Mouse (Mus musculus) intestine, postnatal 0 days (tissue): ENCODE results near the gene Eif3c. TPM values are rescaled to one million over a fixed set of nuclear protein-coding genes. Genes with fewer than 3 reads are reported as not detected.
A peak's percentile ranks its signal among the peaks of the same experiment; 100 is the strongest.

Source experiments
- ATAC-seq: fragments of 200-750 bp; cut with Nextera tagmentation; 2 replicates; pipeline ENCODE4 v1.8.0; 2017; ENCODE audit warnings: mild to moderate bottlenecking, moderate TSS enrichment, moderate library complexity
- H3K27ac ChIP-seq: fragments of 300-500 bp; sonication (generic); 2 replicates; pipeline ENCODE4 v1.5.1; 2014; ENCODE audit warnings: mild to moderate bottlenecking, low read depth, low read length, moderate library complexity
- H3K27me3 ChIP-seq: fragments of 300-500 bp; sonication (generic); replicated peaks from 2 replicates; pipeline ENCODE4 v1.6.1; 2014; ENCODE audit warnings: low read length, mixed read lengths; ENCODE audit not compliant: control insufficient read depth, insufficient read depth
- H3K36me3 ChIP-seq: fragments of 300-500 bp; sonication (generic); 2 replicates; pipeline ENCODE4 v1.6.1; 2014; ENCODE audit warnings: mild to moderate bottlenecking, moderate library complexity; ENCODE audit not compliant: control insufficient read depth, insufficient read depth
- H3K4me1 ChIP-seq: fragments of 300-500 bp; sonication (generic); replicated peaks from 2 replicates; pipeline ENCODE4 v1.6.1; 2014; ENCODE audit warnings: antibody characterized with exemption, low read length, mixed read lengths; ENCODE audit not compliant: control insufficient read depth, insufficient read depth
- H3K4me2 ChIP-seq: fragments of 300-500 bp; sonication (generic); replicated peaks from 2 replicates; pipeline ENCODE4 v1.6.1; 2014; ENCODE audit warnings: low read depth, mild to moderate bottlenecking, moderate library complexity
- H3K4me3 ChIP-seq: fragments of 300-500 bp; sonication (generic); 2 replicates; pipeline ENCODE4 v1.5.1; 2014; ENCODE audit warnings: low read depth, low read length
- H3K9ac ChIP-seq: fragments of 300-500 bp; sonication (generic); 2 replicates; pipeline ENCODE4 v1.6.1; 2014; ENCODE audit warnings: mild to moderate bottlenecking, low read depth, low read length
- H3K9me3 ChIP-seq: fragments of 300-500 bp; sonication (generic); 2 replicates; pipeline ENCODE4 v1.6.1; 2016; ENCODE audit warnings: mixed run types; ENCODE audit not compliant: control insufficient read depth
- CTCF ChIP-seq: sonication (generic); IDR thresholded peaks from 2 replicates; pipeline ENCODE4 v1.5.1; 2016; ENCODE audit warnings: low read depth, mild to moderate bottlenecking, control low read depth, antibody characterized with exemption, moderate library complexity
- WGBS: fragments of 180-500 bp; shearing (Covaris S2); extraction: QIAGEN DNeasy Blood & Tissue Kit; methylation state at CpG from one replicate; pipeline ENCODE4 v1.1.7; 2014; 5-methylcytosine and 5-hydroxymethylcytosine counted together
- polyA plus RNA-seq: library from polyadenylated mRNA; unstranded; fragments of >200 nt; fragmentation: Nextera tagmentation; extraction: Ambion mirVana; gene quantifications from 2 replicates; pipeline ENCODE4 v1.2.1, GENCODE M21; 2015

The Eif3c gene
- polyA plus RNA-seq = 141 and 150 TPM in 2 replicates

DNA sequence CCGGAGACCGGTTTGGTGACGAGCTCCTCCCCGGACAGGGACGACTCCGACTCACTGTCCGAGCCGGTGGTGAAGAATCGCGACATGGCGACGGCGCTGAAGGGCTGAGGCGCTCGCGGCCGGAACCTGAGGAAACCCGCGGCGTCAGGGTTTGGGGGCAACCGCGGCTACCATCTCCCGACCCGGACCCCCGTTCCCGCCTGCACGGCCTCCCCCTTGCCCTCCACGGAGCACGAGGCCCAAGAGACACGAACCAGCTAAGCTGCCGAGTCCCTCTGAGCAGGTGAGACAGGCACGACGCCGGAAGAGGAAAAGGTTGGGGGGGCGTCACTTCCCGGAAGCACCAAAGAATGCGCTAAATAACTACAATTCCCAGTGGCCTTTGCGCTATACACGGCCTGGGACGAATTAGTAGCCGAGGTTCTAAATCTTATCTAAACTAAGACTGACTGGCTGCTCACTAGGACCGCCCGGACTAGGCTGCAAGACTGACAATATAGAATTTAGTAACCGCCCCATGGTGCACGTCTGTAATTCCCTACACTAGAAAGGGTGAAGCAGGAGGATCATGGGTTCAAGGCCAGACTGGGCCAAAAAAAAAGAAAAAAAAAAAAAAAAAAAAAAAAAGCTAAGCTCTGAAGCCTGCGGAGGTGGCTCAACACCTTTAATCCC lies at the start of gene Eif3c:
Gene Eif3c, minus strand, starts transcription at position 318 of the 672 bp plus-strand sequence.
- H3K4me2 ChIP-seq = peak within 1 kb of the TSS; percentile 75
- peak; percentile 92 for ATAC-seq
- no peaks in the 10 kb centered on the region for H3K9me3 ChIP-seq
- H3K4me1 ChIP-seq = no peaks in the 10 kb centered on the region
- no peak for TF ChIP-seq CTCF
- H3K4me3 ChIP-seq = peak within 1 kb of the TSS; percentile 95
- peaks cover 35% of the 10 kb centered on the region for H3K36me3 ChIP-seq
- H3K27me3 ChIP-seq = no peaks in the 10 kb centered on the region
- peak within 1 kb of the TSS; percentile 89 for H3K27ac ChIP-seq
- H3K9ac ChIP-seq = peak within 1 kb of the TSS; percentile 85
- under 1% methylated on average over 46 of the region's 46 CpGs for WGBS

DNA sequence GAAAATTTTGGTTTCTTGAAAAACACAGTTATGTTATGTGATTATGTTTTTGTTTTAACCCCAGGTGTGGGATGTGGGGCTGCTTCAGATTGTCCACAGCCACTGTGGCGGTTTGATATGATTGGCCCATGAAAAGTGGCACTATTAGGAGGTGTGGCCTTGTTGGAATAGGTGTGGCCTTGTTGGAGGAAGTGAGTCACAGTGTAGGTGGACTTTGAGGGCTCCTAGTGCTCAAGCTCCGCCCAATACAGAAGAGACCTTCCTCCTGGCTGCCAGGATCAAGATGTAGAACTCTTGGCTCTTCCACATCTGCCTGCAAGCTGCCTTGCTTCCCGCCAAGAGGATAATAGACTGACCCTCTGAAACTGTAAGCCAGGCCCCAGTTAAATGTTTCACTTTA lies 46.5 kb upstream of the Eif3c start:
- H3K9me3 ChIP-seq = no peaks in the 10 kb centered on the region
- peaks cover under 1% of the 10 kb centered on the region; the same call in 1 of the 2 replicates for H3K4me1 ChIP-seq
- no peaks in the 10 kb centered on the region for H3K36me3 ChIP-seq
- no peaks in the 10 kb centered on the region for H3K27me3 ChIP-seq
- TF ChIP-seq CTCF = no peak
- no peak overlapping the region for H3K9ac ChIP-seq
- H3K4me3 ChIP-seq = no peak overlapping the region
- ATAC-seq = no peak
- 83% methylated on average over 3 of the region's 3 CpGs for WGBS
- no peak overlapping the region for H3K27ac ChIP-seq
- H3K4me2 ChIP-seq = no peak overlapping the region

DNA sequence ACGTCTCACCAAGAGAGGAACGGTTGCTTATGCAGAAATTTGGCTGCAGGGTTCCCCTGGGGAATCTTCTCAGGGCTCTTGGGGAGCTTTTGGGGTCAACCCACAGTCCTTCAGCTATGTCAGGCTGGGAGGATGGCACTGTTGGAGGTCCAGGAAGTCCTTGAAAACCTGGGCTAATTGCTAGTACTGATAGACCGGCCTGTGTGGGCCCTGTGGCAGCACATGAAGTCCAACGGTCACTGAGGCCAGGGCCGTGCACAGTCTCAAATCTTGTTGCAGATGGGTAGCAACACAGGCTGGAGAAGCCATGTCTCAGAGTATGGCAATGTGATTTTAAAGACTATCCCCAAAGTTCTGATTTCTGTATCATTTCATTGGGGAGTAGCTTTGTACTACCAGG lies 41.6 kb upstream of the Eif3c start:
- Histone ChIP-seq H3K4me1 (peaks cover 8% of the 10 kb centered on the region), H3K4me2 (no peak overlapping the region), H3K27ac (peak overlapping the region; percentile 36; the same call in 1 of the 2 replicates), H3K36me3 (no peaks in the 10 kb centered on the region), H3K27me3 (no peaks in the 10 kb centered on the region), H3K4me3 (no peak overlapping the region), H3K9ac (no peak overlapping the region), H3K9me3 (no peaks in the 10 kb centered on the region)
- TF ChIP-seq CTCF = no peak
- 54% methylated on average over 5 of the region's 5 CpGs for WGBS
- peak; percentile 53; the same call in 1 of the 2 replicates for ATAC-seq

DNA sequence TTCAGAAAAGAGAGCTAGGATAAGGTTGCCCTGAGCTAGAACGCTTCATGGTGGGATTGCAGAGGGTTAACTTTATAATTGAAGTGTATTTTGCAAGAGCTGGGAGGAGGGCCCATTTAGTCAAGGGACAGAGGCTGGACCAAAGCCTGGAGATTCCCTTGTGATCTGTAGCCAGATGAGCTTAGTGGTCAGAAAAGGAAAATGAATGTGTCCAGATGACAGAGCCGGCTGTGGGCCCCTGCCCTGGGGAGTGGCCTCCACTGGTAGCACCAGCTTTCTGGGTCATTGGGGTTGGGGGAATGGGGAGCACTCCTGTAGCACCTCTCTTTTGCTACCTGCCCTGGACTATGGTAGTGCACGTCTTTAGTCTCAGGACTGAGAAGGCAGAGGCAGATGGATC lies 40.9 kb upstream of the Eif3c start:
- no peak overlapping the region for H3K9ac ChIP-seq
- H3K4me1 ChIP-seq = peaks cover 8% of the 10 kb centered on the region
- no peaks in the 10 kb centered on the region for H3K9me3 ChIP-seq
- no peak overlapping the region for H3K4me3 ChIP-seq
- TF ChIP-seq CTCF = no peak
- 55% methylated on average over 3 of the region's 3 CpGs for WGBS
- no peaks in the 10 kb centered on the region for H3K36me3 ChIP-seq
- H3K27ac ChIP-seq = peak overlapping the region; percentile 36
- 0 out of 2 replicates have a peak, but pooled peaks have one; percentile 19 for ATAC-seq
- no peaks in the 10 kb centered on the region for H3K27me3 ChIP-seq
- no peak overlapping the region for H3K4me2 ChIP-seq

DNA sequence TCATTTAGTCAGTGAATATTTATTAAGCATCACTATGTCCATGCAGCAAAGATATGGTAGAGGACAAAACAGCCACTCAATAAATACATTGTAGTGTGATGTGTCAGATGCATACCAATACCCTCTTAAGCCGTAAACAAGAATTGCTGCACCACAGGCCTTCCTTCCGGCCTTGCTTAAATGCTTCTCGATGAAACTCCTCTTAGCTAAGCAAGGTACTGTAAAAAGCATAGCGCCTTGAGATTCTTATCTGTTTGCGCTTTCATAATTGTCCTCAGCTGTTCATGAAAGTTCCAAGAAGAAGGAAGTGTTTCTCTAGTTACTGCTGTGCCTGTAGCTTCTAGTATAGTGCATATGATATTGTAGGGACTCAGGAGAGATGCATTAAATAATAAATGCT lies 40.4 kb upstream of the Eif3c start:
- no peak overlapping the region for H3K4me2 ChIP-seq
- no peak for ATAC-seq
- H3K4me3 ChIP-seq = no peak overlapping the region
- H3K9ac ChIP-seq = no peak overlapping the region
- H3K27ac ChIP-seq = peak overlapping the region; percentile 36; the same call in 1 of the 2 replicates
- H3K27me3 ChIP-seq = no peaks in the 10 kb centered on the region
- no peak for TF ChIP-seq CTCF
- WGBS = 31% methylated on average over 5 of the region's 5 CpGs
- no peaks in the 10 kb centered on the region for H3K9me3 ChIP-seq
- peaks cover 8% of the 10 kb centered on the region for H3K4me1 ChIP-seq
- H3K36me3 ChIP-seq = no peaks in the 10 kb centered on the region

DNA sequence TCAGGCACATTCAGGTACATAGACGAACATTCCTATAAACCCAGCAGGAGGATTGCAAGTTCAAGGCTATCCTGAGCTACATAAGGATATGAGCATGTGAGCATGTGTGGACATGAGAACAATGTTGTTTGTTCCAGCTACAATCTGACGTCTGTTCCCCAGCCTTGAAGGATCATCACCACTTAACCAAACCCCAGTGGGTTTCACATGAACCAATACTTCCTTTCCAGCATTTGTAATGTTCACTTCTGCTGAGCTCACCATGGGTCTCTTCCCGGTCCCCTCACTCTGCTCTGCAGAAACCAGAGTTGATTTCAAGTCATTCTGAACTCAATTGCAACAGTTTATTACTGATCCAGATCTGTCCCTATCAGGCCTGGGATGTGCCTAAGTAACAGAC lies 36.4 kb upstream of the Eif3c start:
- Histone ChIP-seq H3K4me1 (peaks cover 7% of the 10 kb centered on the region), H3K27ac (no peak overlapping the region), H3K4me2 (no peak overlapping the region), H3K9me3 (no peaks in the 10 kb centered on the region), H3K4me3 (no peak overlapping the region), H3K27me3 (no peaks in the 10 kb centered on the region), H3K9ac (no peak overlapping the region), H3K36me3 (no peaks in the 10 kb centered on the region)
- 69% methylated on average over 3 of the region's 3 CpGs for WGBS
- TF ChIP-seq CTCF = no peak
- no peak for ATAC-seq
